Mouse (Mus musculus): Measurements from ENCODE around the gene Gm813. TPM values are rescaled to one million over a fixed set of nuclear protein-coding genes. Genes with fewer than 3 reads are reported as not detected.
"Not testable (repeated sequence)": the region's sequence is repeated elsewhere in the genome, so short reads cannot be mapped to it uniquely, and the experiment has no call there.

Gm813 gene
- not detected for total RNA-seq (2021)
- long read RNA-seq, experiment 1 = 0 reads
- long read RNA-seq, experiment 2, partial matches to known transcripts = 0 of 1 reads
- long read RNA-seq, experiment 2, other reads (novel, unspliced or antisense) = 0 of 1 reads

DNA sequence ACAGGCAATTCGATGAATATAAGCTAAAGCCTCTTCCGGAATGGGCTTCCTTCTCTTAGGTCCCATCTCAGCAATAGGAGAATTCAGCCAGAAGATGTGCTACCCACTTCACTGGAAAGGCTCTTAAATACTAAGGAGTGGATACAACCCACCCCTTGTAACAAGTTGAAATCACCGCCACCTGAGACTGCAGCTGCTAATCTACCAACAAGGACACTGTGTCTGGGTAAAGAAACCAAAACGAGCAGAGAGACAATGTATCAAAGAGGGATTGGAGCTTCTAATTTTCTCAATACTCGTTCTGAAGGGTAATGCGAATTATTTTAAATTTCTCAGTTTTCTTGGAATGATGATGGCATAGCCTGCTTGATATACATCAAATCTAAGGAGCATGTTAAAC, at the start of gene Gm813:
Gm813 (minus strand) TSS at position 101 of the 400 bp plus-strand sequence.
- DNase-seq (ENCODE audit: low spot score in 2 of 2) = no peak

DNA sequence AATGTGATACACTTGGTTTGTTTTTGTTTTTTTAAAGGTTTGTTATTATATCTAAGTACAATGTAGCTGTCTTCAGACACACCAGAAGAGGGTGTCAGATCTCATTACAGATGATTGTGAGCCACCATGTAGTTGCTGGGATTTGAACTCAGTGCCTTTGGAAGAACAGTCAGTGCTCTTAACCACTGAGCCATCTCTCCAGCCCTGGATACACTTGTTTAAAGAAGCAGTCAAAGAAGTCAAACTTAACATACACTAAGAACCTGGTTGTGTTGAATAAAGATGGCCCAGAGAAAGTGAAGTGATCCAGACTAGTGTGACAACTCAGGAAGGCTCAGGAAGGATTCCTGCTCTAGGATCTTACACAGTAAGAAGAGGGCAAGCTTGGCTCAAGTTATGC, 48.4 kb upstream of the Gm813 start:
- not testable (repeated sequence) for DNase-seq (ENCODE audit: low spot score in 2 of 2)

DNA sequence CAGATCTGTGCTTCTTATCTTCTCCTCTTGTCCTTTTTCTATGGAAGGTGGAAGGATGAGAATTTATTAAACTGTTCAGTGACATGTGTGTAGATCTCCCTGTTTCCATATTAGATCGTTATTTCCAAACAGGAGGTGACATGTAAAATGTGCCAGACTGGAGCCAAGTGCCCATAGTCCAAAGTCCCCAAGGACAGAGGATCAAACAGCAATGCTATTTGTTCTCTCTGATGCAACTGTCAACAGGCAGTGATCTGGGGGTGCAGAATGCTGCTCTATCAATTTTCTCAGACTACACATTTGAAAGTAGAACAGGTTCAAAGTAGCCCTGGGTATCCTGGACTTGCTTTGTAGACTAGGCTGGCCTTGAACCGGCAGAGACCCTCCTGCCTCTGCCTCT, 47.0 kb upstream of the Gm813 start:
- DNase-seq (ENCODE audit: low spot score in 2 of 2) = no peak

DNA sequence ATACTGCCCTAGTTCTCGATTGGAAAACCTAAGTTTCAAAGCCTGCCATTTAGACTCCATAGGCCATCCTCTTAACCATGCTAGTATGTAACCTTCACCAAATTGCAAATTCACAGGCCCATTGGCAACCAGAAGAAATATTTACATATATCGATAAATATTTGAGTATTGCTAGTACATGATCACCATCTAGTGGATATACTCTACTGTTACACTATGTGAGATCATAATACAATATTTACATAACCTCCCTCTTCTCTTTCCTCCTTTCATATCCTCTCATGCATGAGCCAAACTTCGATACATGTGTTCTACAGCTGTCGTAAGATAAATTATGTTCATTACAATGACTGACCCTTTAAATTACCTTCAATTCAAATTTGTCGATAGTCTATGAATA, 46.2 kb upstream of the Gm813 start:
- DNase-seq (ENCODE audit: low spot score in 2 of 2) = no peak

DNA sequence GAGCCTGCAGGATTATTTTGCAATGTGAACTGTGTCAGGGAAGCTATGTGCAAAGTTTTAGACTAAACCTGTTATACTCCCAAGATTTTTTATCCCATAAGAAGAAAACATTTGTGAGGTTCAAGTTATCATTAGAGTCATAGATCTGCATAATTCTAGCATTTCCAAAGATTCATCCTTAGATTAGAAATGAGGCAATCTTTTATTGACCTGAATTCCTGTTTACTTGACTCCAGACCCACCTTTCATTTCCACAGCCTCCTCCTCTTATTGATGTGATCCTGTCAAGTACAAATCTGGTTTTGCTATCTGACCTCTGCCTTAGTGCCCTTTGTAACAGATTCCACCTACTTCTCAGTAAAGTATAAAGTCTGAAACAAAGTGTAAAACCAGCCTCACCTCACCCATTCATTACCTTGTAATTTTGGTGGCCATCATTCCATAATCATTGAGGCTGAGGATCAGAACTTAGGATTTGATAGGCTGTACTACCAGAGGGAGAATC, 45.6 kb upstream of the Gm813 start:
- no peak for DNase-seq (ENCODE audit: low spot score in 2 of 2)

DNA sequence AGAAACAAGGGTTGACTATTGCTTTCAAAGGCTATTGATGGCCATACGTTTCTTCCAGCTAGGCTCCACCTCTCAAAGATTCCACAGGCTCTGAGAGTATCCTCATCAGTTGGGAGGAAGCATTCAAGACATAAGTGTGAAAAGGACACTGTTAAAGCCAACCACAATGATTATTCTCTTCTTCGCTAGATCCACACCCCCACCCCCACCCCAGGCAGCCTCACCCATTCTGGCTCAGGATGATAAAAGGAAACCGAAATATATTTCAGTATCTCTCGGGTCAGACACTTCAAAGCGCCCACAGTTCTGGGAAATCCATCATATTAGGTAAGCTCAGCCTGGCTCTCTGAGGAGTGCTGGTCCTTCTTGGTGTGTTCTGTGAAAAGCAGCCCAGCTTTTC, 45.0 kb upstream of the Gm813 start:
- no peak for DNase-seq (ENCODE audit: low spot score in 2 of 2)

DNA sequence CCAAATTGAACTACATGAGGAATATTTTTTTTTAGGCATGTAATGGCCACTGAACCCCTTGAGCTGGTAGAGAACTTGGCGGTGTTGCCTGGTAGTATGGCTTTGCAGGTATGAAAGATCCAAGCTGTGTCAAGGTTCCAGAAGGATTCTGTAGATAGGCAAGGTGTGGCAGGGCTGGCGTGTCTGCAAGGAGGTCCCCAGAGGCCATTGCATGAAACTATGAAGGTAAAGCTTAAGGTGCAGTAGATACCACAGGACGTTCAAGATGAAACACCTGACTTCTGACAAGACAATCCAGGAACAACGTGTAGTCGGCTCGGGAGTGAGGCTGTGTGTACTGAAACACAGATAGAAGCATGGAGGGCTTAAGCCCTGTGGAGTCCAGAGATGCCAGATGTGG, 41.9 kb upstream of the Gm813 start:
- no peak for DNase-seq (ENCODE audit: low spot score in 2 of 2)

DNA sequence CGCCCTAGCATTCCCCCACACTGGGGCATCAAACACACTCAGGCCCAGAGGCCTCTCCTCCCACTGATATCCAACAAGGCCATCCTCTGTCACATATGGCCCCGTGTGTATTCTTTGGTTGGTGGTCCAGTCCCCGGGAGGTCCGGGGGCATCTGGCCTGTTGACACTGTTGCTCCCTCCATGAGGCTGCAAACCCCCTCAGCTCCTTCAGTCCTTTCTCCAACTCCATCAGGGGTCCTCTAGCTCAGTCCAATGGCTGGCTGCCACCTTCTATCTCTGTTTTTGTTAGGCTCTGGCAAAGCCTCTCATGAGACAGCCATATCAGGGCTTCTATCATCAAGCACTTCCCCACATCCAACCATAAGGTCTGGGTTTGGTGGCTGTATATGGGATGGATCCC, 39.7 kb upstream of the Gm813 start:
- DNase-seq (ENCODE audit: low spot score in 2 of 2) = no peak

DNA sequence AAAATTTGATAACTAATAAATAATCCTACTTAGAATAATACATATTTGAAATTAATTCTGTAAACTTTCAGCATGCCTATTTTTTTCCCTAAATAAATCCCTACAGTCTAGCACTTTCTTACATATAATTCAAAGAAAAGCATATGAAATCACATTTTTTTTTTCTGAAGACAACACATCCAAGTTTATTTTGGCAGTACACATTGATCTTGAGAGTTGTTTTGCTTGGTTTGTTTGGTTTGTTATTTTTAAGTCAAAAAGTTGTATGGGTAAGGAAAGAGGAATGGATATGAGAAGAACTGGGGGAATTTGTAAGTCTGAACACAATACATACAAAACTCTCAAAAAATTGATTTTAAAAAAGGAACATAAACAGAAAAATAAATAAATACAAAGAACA, 39.0 kb upstream of the Gm813 start:
- DNase-seq (ENCODE audit: low spot score in 2 of 2) = no peak

DNA sequence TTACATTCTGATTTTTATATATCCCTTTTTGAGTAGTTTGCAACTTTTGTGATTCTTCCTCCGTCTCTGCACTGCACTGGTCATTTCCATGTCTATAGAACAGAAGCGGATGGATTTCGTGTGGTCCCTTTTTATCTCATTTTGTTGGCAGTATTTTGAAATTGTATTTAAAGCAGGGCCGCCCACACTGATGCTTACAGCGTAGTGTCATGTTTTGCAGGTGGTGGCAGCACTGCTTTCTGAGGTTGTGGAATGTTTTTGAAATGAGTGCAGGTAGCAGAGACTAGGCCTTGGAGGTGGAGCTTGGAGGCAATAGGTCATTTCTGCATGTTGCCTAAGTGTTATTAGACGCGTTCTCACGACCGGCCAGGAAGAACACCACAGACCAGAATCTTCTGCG, 33.2 kb upstream of the Gm813 start:
- no peak for DNase-seq (ENCODE audit: low spot score in 2 of 2)

DNA sequence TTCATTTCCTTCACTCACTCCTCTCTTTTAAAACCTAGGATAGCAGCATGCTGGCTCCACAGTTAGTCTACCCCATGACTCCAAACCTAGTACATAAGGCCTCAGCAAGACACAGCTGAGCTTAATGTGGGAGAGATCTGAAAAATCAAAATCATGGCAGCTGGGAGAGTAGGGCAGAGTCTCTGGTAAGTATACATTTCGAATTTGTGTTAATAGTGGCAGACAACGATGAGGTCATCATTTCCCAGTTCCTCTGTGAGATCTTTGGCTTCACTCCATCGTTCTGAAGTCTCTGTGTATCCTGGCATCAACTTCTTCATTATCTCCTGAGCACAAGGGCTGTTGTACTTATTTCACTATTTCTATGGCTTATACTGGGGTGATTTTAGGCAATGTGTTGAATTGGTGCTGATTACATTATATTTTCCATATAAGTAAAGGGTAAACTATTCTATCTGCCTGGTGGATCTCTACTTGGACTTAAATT, 22.0 kb upstream of the Gm813 start, which contains the start of gene E330017A01Rik:
E330017A01Rik (minus strand) TSS at position 51 of the 487 bp plus-strand sequence.
- no peak for DNase-seq (ENCODE audit: low spot score in 2 of 2)

DNA sequence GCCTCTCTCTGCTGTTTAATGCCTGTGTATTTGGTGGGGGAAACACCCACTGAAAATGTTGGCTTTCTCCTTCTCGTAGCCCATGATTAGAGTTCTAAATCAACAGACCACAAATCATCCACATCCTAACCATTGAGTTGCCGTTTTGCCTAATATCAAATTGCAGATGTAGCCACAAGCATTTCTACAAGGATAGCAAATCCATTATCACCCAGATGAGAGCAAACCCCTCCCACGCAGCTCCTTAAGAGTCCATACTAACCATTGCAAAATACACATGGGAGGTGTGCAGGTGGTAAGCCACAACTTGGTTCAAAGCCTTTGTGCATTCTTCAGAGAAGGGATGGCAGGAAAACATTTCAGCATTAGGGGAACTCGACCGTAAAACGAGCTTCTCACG, 21.2 kb upstream of the Gm813 start:
- DNase-seq (ENCODE audit: low spot score in 2 of 2) = no peak

DNA sequence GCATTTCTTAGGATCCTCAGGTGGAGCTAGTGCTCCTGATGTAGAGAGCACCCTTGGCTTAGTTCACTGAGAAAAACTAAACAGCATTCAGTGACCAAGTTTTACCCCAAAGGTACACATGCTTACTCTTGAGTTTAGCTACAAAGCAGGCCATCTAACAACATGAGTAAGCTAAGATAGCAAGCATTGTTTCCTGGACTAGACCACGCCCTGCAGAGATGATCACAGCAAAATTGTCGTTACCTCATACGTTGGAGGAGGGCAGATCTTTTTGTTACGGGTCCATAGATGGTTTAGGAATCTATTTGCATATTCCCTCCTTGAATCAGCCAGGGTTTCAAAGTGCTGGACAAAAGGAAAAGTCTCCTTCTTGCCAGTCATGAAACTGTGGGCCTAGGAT, 20.7 kb upstream of the Gm813 start:
- DNase-seq (ENCODE audit: low spot score in 2 of 2) = no peak

DNA sequence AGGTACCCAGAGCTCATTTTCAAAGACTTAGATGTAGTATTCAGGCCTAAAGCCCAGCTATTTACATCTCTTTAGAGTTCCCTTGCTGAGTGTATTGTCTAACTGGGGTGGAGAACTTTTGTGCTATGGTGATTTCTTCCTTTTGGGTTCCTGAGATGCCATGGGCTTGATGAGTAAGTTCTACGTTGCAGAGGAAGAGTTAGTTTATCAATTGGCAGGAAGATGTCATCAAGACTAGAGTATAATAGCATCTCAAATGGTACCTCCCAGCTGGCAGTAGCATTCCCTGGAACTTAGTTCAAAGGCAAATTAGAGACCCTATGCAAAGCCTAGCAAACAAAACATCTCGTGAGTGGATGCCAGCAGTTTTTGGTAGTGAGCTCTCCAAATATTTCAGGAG, 19.1 kb upstream of the Gm813 start:
- no peak for DNase-seq (ENCODE audit: low spot score in 2 of 2)

DNA sequence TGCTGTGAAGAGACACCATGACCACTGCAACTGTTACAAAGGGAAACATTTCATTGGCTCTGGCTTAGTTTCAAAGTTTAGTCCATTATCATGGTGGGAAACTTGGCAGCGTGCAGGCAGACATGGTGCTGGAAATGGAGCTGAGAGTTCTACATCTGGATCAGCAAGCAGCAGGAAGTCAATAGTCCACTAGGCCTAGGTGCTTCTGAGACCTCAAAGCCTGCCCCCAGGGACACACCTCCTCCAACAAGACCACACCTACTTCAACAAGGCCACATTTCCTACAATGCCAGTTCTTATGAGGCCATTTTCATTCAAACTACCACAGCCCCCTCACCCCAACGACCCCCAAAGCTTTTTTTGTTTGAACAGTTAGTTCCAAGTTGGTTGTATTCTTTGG, 13.0 kb upstream of the Gm813 start:
- no peak for DNase-seq (ENCODE audit: low spot score in 2 of 2)

DNA sequence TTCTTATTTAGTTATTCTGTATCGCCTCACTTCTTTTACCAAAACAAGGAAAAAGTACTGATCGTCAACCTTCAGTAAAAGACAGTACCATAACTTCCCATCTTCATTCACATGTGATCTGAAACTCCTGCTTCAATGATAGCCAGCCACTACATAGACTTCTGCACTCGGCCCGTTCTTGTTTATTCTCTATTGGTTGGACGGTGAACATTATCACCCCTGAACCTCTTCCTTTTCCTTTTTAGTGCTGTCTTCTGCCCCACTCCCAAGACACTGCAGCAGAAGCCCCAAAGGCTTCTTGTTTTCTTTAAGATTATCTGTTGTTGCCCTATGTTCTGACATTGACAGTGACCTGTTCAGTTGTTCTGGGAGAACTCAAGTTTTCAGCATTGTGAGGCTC, 12.2 kb upstream of the Gm813 start:
- no peak for DNase-seq (ENCODE audit: low spot score in 2 of 2)

DNA sequence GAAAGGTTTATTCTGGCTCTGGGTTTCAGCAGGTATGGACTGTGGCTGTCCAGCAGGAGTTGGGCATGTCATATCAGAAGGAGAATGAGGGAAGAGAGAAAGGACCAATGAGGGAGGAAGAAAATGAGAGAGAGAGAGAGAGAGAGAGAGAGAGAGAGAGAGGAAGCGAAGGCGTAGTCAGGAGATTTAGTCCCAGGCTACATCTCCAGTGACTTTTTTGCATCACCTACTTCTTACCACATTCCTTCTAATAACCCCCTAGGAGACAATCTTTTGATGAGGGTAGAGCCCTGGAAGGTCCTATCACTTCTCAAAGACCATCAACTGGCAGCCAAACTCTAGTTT, 11.5 kb upstream of the Gm813 start:
- DNase-seq (ENCODE audit: low spot score in 2 of 2) = no peak

DNA sequence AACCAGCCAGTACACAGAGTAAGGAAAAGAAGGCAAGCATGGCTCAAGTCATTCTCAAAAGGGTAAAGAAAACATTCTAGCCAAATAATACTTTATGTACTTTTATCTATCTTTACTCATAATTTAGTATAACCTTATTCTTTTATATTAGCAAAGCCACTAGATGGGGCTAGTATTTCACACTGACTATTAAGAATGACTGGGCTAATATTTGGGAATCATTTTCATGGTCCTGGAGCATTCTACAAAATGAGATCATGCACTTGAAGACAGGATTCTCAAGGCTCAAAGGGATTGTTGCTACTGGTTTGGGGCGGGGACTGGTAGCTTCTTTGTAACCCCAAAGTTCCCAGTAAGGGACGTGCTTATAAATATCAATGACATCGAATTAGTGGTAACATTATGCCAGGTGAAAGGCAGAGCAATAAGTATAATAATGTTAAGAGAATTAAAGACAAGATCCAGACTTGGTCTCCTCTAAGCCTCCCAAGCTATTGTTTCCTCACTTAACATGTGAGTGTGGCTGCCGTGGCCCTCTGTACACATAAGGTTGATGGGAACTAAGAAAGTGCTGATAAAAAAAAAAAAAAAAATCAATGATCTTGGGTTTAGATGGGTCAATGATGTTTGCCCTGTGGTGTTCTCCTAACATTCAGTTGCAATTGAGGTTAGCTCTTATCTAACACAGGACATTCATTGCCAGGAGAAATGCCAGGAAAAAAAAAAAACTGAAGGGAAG, 11.0 kb upstream of the Gm813 start:
- DNase-seq (ENCODE audit: low spot score in 2 of 2) = no peak

DNA sequence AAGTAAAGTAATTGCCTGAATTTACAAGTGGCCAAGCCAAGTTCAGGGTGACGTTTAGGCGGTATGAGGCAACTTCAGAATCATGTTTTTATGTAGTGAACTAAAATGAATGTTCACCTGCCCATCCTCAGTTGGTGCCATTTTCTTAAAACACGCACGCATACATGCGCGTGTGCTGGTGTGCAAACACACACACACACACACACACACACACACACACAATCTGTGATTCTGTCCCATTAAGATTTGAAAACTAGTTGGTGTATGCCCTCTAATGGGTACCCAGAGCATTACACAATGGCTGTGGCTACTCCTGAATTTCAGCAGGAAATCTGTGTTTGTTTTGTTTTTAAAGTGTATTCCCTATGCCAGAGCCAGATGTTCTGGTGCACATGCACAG, 7.2 kb upstream of the Gm813 start:
- DNase-seq (ENCODE audit: low spot score in 2 of 2) = peak; percentile 30 to 44

DNA sequence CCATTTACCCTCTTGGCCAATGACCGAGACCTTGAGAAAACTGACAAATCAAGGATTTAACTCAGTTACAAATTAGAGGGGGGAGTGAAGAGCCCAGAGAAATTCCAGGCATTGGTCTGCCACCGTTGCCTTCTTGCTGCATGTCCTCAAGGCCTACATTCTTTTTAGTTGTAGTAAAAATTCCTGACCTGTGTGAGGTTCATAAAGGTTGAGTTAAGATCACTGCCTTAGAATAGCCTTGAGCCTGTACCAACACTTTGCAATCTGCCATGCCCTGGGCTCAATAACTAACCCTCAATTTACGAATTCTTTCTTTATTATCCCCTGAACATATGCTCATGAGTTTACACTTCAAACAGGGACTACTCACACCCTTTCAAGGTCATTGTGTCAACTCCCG, 6.3 kb upstream of the Gm813 start:
- no peak for DNase-seq (ENCODE audit: low spot score in 2 of 2)

DNA sequence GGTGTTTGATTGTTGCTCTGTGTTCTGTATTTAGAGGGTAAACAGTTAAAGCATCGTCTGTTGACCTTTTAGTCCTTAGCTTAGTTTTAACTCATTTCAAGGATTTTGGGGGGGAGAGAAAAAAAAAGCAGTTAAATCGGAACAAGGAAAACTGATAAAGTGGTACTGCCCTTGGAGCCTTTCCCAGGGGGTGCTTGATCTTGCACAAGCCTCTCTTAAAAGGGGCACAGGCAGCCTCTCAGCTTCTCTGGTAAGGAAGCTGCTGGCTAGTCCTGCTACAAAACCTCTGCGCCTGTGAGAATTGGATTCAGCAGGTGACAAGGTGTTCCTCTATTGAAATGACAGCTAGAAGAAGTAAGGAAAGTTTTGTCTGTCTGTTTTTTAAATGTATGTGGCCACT, 5.6 kb upstream of the Gm813 start:
- no peak for DNase-seq (ENCODE audit: low spot score in 2 of 2)

DNA sequence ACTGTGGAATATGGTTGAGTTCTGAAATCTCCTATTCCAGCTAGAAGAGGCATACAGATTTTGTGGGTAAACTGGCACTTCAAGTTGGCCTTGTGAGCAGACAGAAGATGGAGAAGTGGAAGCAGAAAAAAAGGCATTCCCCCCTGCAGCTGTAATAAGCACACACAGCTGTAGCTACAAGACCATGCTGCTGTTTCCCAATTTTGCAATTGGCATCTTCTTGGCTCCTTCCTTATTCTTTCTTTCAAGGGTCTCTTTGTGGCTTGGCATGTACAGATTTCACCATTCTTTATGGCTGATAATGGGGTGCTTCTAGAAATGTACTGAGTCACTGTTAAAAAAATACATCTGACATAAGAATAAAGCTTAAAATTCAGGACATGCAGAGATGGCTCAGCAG, 568 bp upstream of the Gm813 start:
- no peak for DNase-seq (ENCODE audit: low spot score in 2 of 2)

DNA sequence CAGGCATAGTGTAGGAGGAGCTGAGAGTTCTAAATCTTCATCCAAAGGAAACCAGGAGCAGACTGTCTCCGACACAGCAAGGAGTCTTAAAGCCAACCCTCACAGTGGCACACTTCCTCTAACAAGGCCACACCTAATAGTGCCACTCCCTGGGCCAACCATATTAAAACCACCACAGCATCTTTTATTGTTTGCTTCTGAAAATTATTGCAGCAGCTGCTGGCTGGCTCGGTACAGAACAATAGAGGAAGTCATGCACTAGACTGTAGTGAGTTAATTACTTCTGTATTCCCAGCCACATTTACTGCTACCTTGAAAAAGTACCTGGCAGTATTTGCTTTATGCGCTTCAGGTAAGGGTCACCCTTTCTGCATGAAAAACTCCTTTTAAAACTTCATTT, 3.8 kb downstream of the Gm813 start:
- no peak for DNase-seq (ENCODE audit: low spot score in 2 of 2)
